Mouse (Mus musculus) lung, postnatal 25 days (tissue): Measurements from ENCODE around the gene C130073F10Rik.
"Not testable (repeated sequence)": the region's sequence is repeated elsewhere in the genome, so short reads cannot be mapped to it uniquely, and the experiment has no call there.

Experiments used
- DNase-seq: peaks from one replicate; pipeline ENCODE4 v3.0.0; 2022; ENCODE audit warnings: low spot score

The C130073F10Rik gene

GRCm38 (mm10) chr4:101893656-101894420 lies at the start of gene C130073F10Rik:
Gene C130073F10Rik (minus strand): TSS chr4:101893789.
- DNase-seq = no peak

GRCm38 (mm10) chr4:101940107-101940506 lies 46.5 kb upstream of the C130073F10Rik start, which contains the start of gene Gm12794:
Gene Gm12794 (plus strand): TSS chr4:101940407.
- not testable (repeated sequence) for DNase-seq

- not testable (repeated sequence) for DNase-seq
Observed at GRCm38 (mm10) chr4:101908821-101909220, 15.2 kb upstream of the C130073F10Rik start, which contains the start of gene Gm12800. Gene Gm12800 (plus strand): TSS chr4:101909121.

GRCm38 (mm10) chr4:101889377-101889776 lies 4.2 kb downstream of the C130073F10Rik start:
- no peak for DNase-seq

GRCm38 (mm10) chr4:101883641-101884040 lies 9.9 kb downstream of the C130073F10Rik start:
- no peak for DNase-seq

GRCm38 (mm10) chr4:101875687-101876086 lies 17.9 kb downstream of the C130073F10Rik start:
- not testable (repeated sequence) for DNase-seq

GRCm38 (mm10) chr4:101872031-101872430 lies 21.6 kb downstream of the C130073F10Rik start:
- DNase-seq = not testable (repeated sequence)

- DNase-seq = no peak
Observed at GRCm38 (mm10) chr4:101862289-101862688, 31.3 kb downstream of the C130073F10Rik start.

GRCm38 (mm10) chr4:101860873-101861272 lies 32.7 kb downstream of the C130073F10Rik start:
- DNase-seq = peak; percentile 7

- DNase-seq = no peak
Observed at GRCm38 (mm10) chr4:101850908-101851307, 42.7 kb downstream of the C130073F10Rik start.

- not testable (repeated sequence) for DNase-seq
Observed at GRCm38 (mm10) chr4:101843923-101844322, 49.7 kb downstream of the C130073F10Rik start, which contains the start of gene B020004J07Rik. Gene B020004J07Rik (minus strand): TSS chr4:101844023.
